20 mouse cellular contexts compared by ENCODE assay signal in the genomic region with DNA sequence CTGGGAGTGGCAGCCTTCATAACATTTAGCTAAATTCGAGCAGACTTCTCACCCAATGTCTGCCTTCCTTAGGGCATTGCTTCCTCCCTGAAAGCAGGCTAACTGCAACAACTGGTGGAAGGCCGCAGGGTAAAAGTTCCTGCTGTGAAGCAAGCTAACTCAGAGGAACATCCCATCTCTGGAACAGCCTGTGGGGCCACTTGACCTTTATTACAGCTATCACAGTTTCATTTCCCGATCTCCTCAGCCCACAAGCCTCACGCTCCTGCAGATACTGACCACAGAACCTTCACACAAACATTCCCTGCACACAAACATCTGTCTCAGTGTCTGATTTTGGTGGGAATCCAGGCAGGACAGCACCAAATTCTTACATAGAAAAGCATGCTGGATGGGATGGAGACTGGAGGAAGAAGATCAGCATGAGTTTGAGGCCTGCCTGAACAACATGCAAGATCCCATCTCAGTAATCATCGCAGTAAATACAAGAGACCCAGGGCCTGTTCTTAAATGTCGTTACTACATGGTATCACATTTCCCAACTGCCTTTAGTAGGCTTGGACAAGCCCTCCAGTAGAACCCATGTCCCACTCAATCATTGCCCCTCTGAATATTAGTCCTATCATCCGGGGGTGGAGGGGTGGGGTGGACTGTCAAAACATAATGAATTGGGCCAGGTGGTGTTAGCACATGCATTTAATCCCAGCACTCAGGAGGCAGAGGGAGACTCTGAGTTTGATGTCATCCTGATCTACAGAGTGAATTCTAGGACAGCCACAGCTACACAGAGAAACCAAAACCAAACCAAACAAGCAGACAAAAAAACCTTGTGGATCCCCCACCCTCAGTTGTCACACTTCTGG. TPM values are rescaled to one million over a fixed set of nuclear protein-coding genes. Genes with fewer than 3 reads are reported as not detected.
DNase-seq lines count a peak whose midpoint lies in the region; ATAC-seq and TF ChIP-seq lines count a peak whose summit lies in the region.
"Had no signal": no experiment of that assay in that cellular context is flagged by ENCODE, and none has a peak within 500 bp of the region (broad histone marks: within the 10 kb centered on the region; RNA-seq: fewer than 3 reads in every experiment).

No protein-coding gene starts in this region.

- no peaks in the 10 kb centered on the region for H3K79me2 ChIP-seq in myocyte (ENCODE audit: control insufficient read depth, insufficient read depth)

- H3K27me3 ChIP-seq in myocyte (ENCODE audit: control insufficient read depth, insufficient read depth, insufficient read length): no peaks in the 10 kb centered on the region
- H3K27me3 ChIP-seq: forebrain, embryonic 12.5 days; hindbrain, embryonic 15.5 days; limb, embryonic 13.5 days; midbrain, embryonic 13.5 days had no signal

- no peak overlapping the region for H3K4me3 ChIP-seq in lung, adult 2 months (replicated peaks; ENCODE audit: extremely low read depth, low read depth, low read length)
- H3K4me3 ChIP-seq in myocyte: no peak overlapping the region
- H3K4me3 ChIP-seq: forebrain, embryonic 12.5 days; heart, embryonic 10.5 days; hindbrain, embryonic 15.5 days; limb, embryonic 13.5 days; midbrain, embryonic 13.5 days had no signal

- 54% methylated on average over 7 of the region's 7 CpGs for WGBS in lung, adult 2 months

- no peak for TF ChIP-seq POLR2A in lung, adult 2 months (IDR thresholded peaks at IDR 0.05; ENCODE audit: borderline replicate concordance, extremely low read depth, low read depth, low read length)
- no peak for TF ChIP-seq POLR2A in myocyte (IDR thresholded peaks at IDR 0.05; ENCODE audit: insufficient read length, low read depth)

- peak overlapping the region; percentile 39 for H3K4me2 ChIP-seq in myocyte (ENCODE audit: low read depth)
- H3K4me2 ChIP-seq: forebrain, embryonic 12.5 days; hindbrain, embryonic 15.5 days; limb, embryonic 13.5 days; midbrain, embryonic 13.5 days had no signal

- peak; percentile 10 for DNase-seq in adrenal gland, adult 2 months
- no peak for DNase-seq in adrenal gland, postnatal 36 days
- peak; percentile 34 to 37 for DNase-seq in lung, adult 18-20 months
- no peak for DNase-seq in lung, adult 2 months
- no peak for DNase-seq in kidney, adult 9 months
- no peak for DNase-seq in ovary, postnatal 14 days (ENCODE audit: low spot score)
- DNase-seq: cerebellum, adult 11 months; cerebellum, postnatal 14 days; gastrocnemius, postnatal 10 days; kidney, postnatal 10 days had no signal

- TF ChIP-seq CTCF in lung, adult 2 months (IDR thresholded peaks at IDR 0.05; ENCODE audit: insufficient read depth, low read length): no peak

- no peaks in the 10 kb centered on the region for H3K4me1 ChIP-seq in lung, adult 2 months (ENCODE audit: control insufficient read depth, insufficient read depth, low read length)
- H3K4me1 ChIP-seq: forebrain, embryonic 12.5 days; hindbrain, embryonic 15.5 days; limb, embryonic 13.5 days; midbrain, embryonic 13.5 days had no signal

- H3ac ChIP-seq in myocyte (ENCODE audit: control insufficient read depth, insufficient read length): no peak overlapping the region

- no peaks in the 10 kb centered on the region for H3K36me3 ChIP-seq in myocyte (ENCODE audit: control insufficient read depth, insufficient read depth)
- H3K36me3 ChIP-seq: forebrain, embryonic 12.5 days; heart, embryonic 10.5 days; hindbrain, embryonic 15.5 days; limb, embryonic 13.5 days; midbrain, embryonic 13.5 days had no signal

- ATAC-seq in granulocyte monocyte progenitor cell, adult 5-6 weeks (replicated peaks; ENCODE audit: poor library complexity, severe bottlenecking): peak; percentile 97
- ATAC-seq: activated CD4-positive, CD25-positive, alpha-beta regulatory T cell, adult 4 months; intestine, postnatal 0 days; midbrain, embryonic 13.5 days; Patski had no signal

TF ChIP-seq in myocyte, 11 proteins besides CTCF, POLR2A, EP300 and RAD21:
- TF ChIP-seq MYOG (IDR thresholded peaks at IDR 0.05; ENCODE audit: control insufficient read depth in 1 of 3, insufficient read depth in 1 of 3, insufficient read length in 2 of 3, low read depth in 2 of 3): peak in 1 of 3 experiments; percentile 9
- TF ChIP-seq CEBPB (IDR thresholded peaks at IDR 0.05; ENCODE audit: insufficient read depth, poor library complexity, severe bottlenecking): no peak
- TF ChIP-seq MYOD1 (IDR thresholded peaks at IDR 0.05; ENCODE audit: control insufficient read depth in 1 of 3, insufficient read length in 2 of 3, low read depth in 2 of 3): peak in 2 of 3 experiments; percentile 72 to 85
- TF ChIP-seq TCF12 (IDR thresholded peaks at IDR 0.05; ENCODE audit: insufficient read depth, poor library complexity, severe bottlenecking): peak; percentile 27
- no peak for TF ChIP-seq REST (IDR thresholded peaks at IDR 0.05; ENCODE audit: insufficient read depth, insufficient read length)
- no peak for TF ChIP-seq POLR2AphosphoS2 (IDR thresholded peaks at IDR 0.05; ENCODE audit: insufficient read length, low read depth)
- TF ChIP-seq USF1 (IDR thresholded peaks at IDR 0.05; ENCODE audit: low read depth): no peak
- no peak for TF ChIP-seq TCF3 (IDR thresholded peaks at IDR 0.05; ENCODE audit: insufficient read length, low read depth)
- TF ChIP-seq MAX (IDR thresholded peaks at IDR 0.05; ENCODE audit: low read depth): peak; percentile 44
- TF ChIP-seq SRF (IDR thresholded peaks at IDR 0.05; ENCODE audit: control insufficient read depth, insufficient read length, low read depth): no peak
- no peak for TF ChIP-seq E2F4 (IDR thresholded peaks at IDR 0.05; ENCODE audit: insufficient read depth)

RNA-seq across cellular contexts. Expression of a gene that starts 28.6 kb away (rescaled TPM):
- total RNA-seq in adrenal gland, adult 2 months (2021): 10 to 100 TPM; 29.5 to 31.9 TPM
- 9.0 and 14.0 TPM in 2 replicates for polyA plus RNA-seq in adrenal gland, adult 2 months (2012; rRNA removed)
- 10 to 100 TPM; 33.4 to 41.0 TPM for total RNA-seq in adrenal gland, postnatal 36 days (2021)
- polyA plus RNA-seq in lung, adult 2 months (2012; rRNA removed): 6.4 and 9.5 TPM in 2 replicates
- total RNA-seq in granulocyte monocyte progenitor cell, adult 5-6 weeks (2014; fragmentation: Nextera tagmentation): 18.9 and 21.0 TPM in 2 replicates
- total RNA-seq in granulocyte monocyte progenitor cell, adult 5-6 weeks (2017): 23.7 and 25.3 TPM in 2 replicates
- polyA plus RNA-seq in myocyte (2012; fragmentation: generic; extraction: Trizol): 4.4 TPM

RNA-seq across cellular contexts. Expression of a gene that starts 47.9 kb away (rescaled TPM):
- total RNA-seq in adrenal gland, adult 2 months (2021): 10 to 100 TPM; 42.6 to 60.3 TPM
- 13.5 and 16.2 TPM in 2 replicates for polyA plus RNA-seq in adrenal gland, adult 2 months (2012; rRNA removed)
- 10 to 100 TPM; 42.0 to 63.8 TPM for total RNA-seq in adrenal gland, postnatal 36 days (2021)
- 4.9 and 5.9 TPM in 2 replicates for polyA plus RNA-seq in lung, adult 2 months (2012; rRNA removed)
- total RNA-seq in granulocyte monocyte progenitor cell, adult 5-6 weeks (2014; fragmentation: Nextera tagmentation): 32.1 and 38.8 TPM in 2 replicates
- total RNA-seq in granulocyte monocyte progenitor cell, adult 5-6 weeks (2017): 62.6 and 110 TPM in 2 replicates
- 7.2 TPM for polyA plus RNA-seq in myocyte (2012; fragmentation: generic; extraction: Trizol)

Comparison
In these comparisons a context has a peak if more than half of its experiments do, and no peak if none do; other contexts are left out.
1. DNase-seq: peak in adrenal gland, adult 2 months (single experiment) and lung, adult 18-20 months (2 of 2); none in adrenal gland, postnatal 36 days (0 of 2), lung, adult 2 months (single experiment), kidney, adult 9 months (single experiment) and ovary, postnatal 14 days (single experiment).